Mouse (Mus musculus): ENCODE measurements around the gene Ghdc. TPM values are rescaled to one million over a fixed set of nuclear protein-coding genes. Genes with fewer than 3 reads are reported as not detected.

The Ghdc gene
- polyA plus RNA-seq, 1 experiment from 2014 or later = 6.6 TPM

DNA sequence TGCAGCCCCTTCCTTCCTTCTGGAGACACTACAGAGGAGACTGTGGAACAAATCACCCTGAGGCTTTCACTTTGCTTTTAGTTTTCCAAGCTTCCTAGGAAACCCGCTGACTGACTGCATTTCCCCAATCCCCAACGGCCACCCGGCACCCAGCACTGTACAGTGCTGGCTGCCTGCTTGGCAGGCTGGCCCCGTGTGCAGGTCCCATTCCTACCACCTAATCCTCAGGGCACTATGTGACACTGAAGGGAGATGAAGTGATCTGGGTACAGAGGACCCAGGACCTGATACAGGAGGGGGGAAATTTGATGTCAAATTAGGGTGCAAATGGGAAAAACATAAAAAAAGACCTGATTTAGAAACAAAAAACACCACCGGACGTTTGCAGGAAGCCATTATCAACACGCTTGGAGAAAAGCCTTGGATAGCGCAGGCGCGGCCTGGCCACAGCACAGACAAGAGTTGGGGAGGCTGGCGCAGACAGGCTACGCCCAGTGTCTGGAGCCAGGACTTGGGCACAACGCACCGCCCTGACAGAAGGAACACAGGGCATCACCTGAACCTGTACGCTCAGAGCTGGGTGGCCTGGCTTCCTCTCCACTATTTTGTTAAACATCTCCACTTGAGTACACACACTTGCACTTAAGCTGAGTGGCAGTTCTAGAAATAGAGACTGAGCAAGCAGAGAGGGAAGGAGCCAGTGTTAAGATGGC, 11.2 kb upstream of the Ghdc start:
- Histone ChIP-seq H3K4me1 (0 out of 2 replicates have a peak, but pooled peaks cover 4% of the 10 kb centered on the region), H3K27ac (no peak overlapping the region), H3K4me2 (replicated peaks) (no peak overlapping the region), H3K9ac (no peak overlapping the region), H3K4me3 (no peak overlapping the region), H3K9me3 (no peaks in the 10 kb centered on the region), H3K36me3 (peaks cover 51% of the 10 kb centered on the region), H3K27me3 (no peaks in the 10 kb centered on the region)
- ATAC-seq (ENCODE audit: low FRiP score, low read depth) = no peak
- 90% methylated on average over 15 of the region's 15 CpGs for WGBS

DNA sequence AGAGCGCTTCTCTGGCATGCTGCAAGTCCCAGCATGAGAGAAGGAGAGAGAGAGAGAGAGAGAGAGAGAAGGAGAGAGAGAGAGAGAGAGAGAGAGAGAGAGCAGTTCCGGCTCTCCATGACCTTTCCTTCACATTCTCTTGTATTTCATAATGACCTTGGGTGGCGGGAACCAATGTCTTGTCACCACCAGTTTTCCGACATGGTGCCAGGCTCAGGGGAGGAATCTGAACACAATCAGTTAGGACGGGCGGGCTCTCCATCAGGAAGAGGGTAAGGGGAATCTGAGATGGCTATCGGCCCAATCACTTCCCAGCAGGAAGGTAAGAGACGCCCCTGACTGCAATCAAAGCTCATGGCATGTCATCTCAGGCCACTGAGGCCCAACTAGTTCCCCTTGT, 9.5 kb upstream of the Ghdc start:
- H3K27ac ChIP-seq = no peak overlapping the region
- no peaks in the 10 kb centered on the region for H3K27me3 ChIP-seq
- no peaks in the 10 kb centered on the region for H3K4me1 ChIP-seq
- no peak overlapping the region for H3K9ac ChIP-seq
- peaks cover 44% of the 10 kb centered on the region for H3K36me3 ChIP-seq
- 85% methylated on average over 8 of the region's 8 CpGs for WGBS
- no peak overlapping the region for H3K4me3 ChIP-seq
- H3K9me3 ChIP-seq = no peaks in the 10 kb centered on the region
- ATAC-seq (ENCODE audit: low FRiP score, low read depth) = no peak
- H3K4me2 ChIP-seq (replicated peaks) = no peak overlapping the region

DNA sequence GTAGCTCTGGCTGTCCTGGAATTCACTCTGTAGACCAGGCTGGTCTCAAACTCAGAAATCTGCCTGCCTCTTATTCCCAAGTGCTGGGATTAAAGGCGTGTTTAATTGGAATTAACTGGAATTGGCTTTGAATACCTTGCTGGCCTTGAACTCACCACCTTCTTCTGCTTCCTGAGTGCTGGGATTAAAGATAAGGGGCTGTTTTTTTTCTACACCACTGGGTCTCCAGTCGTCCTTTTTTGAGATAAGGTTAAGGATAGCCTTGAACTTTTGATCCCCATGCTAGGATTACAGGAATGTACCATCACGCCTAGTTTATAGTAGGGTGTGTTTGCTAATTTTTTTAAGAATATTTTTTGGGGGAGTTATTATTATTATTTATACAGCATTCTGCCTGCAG, 7.3 kb upstream of the Ghdc start:
- H3K4me3 ChIP-seq = no peak overlapping the region
- no peak for ATAC-seq (ENCODE audit: low FRiP score, low read depth)
- H3K27me3 ChIP-seq = no peaks in the 10 kb centered on the region
- H3K9me3 ChIP-seq = no peaks in the 10 kb centered on the region
- 72% methylated on average over 3 of the region's 3 CpGs for WGBS
- H3K4me2 ChIP-seq (replicated peaks) = no peak overlapping the region
- peaks cover 31% of the 10 kb centered on the region for H3K36me3 ChIP-seq
- H3K27ac ChIP-seq = no peak overlapping the region
- H3K4me1 ChIP-seq = no peaks in the 10 kb centered on the region
- H3K9ac ChIP-seq = no peak overlapping the region

DNA sequence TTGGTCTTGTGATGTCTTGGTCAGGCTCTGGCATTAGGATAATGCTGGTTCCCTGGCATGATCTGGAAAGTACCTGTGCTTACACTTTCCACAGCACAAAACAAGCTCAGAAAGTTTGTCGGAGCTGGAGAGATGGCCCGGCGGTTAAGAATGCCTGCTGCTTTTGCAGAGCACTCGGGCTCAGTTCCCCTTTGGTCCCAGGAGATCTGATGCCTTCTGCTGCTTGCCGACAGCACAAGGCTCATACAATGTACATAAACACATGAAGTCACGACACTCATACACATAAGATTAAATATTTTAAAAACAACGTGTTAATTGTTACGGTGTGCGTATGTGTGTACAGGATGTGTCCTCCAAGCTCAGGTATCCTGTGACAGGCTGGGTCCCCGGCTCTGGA, 5.2 kb upstream of the Ghdc start:
- Histone ChIP-seq H3K9ac (no peak overlapping the region), H3K27me3 (no peaks in the 10 kb centered on the region), H3K27ac (no peak overlapping the region), H3K9me3 (no peaks in the 10 kb centered on the region), H3K4me2 (replicated peaks) (no peak overlapping the region), H3K4me1 (no peaks in the 10 kb centered on the region), H3K4me3 (no peak overlapping the region), H3K36me3 (peaks cover 15% of the 10 kb centered on the region)
- 82% methylated on average over 10 of the region's 10 CpGs for whole genome bisulfite sequencing
- ATAC-seq (ENCODE audit: low FRiP score, low read depth) = no peak

DNA sequence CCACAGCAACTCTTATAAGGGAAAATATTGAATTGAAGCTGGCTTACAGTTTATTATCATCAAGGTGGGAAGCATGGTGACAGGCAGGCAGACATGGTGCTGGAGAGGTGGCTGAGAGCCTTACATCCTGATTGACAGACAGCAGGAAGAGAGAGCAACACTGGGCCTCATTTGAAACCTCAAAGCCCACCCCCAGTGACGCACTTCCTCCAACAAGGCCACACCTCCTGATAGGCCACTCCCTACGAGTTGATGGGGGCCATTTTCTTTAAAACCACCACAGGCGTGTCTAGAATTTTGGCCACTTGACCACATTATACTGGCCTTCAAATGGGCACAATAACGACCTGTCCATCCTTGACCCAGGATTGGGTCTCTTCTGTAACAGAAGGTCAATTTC, 3.5 kb upstream of the Ghdc start:
- H3K36me3 ChIP-seq = peaks cover 7% of the 10 kb centered on the region
- no peak overlapping the region for H3K4me3 ChIP-seq
- H3K4me2 ChIP-seq (replicated peaks) = no peak overlapping the region
- H3K27me3 ChIP-seq = no peaks in the 10 kb centered on the region
- no peak overlapping the region for H3K9ac ChIP-seq
- peaks cover 7% of the 10 kb centered on the region for H3K4me1 ChIP-seq
- 79% methylated on average over 4 of the region's 4 CpGs for WGBS
- no peaks in the 10 kb centered on the region for H3K9me3 ChIP-seq
- H3K27ac ChIP-seq = no peak overlapping the region
- no peak for ATAC-seq (ENCODE audit: low FRiP score, low read depth)

DNA sequence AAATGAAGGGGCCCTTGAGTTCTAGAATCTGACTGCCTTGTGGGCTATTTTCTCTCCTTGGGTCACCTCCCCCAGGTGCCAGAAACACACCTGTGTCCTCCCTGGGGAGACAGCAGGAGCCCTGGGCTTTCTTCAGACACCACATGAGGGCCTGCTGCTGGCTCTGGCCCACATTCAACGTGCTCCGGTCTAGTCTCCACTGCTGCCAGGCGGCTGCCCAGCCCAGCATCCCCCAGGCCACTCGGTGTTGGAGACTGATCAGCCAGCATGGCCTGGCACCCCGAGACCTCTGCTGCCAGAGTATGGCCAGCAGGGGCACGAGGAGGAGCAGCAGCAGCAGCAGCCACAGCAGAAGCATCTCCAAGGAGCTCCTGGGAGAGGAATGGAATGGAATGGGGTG, 777 bp downstream of the Ghdc start:
- H3K36me3 ChIP-seq = no peaks in the 10 kb centered on the region
- H3K4me2 ChIP-seq (replicated peaks) = peak overlapping the region; percentile 61
- 67% methylated on average over 6 of the region's 6 CpGs for WGBS
- H3K27ac ChIP-seq = no peak overlapping the region
- ATAC-seq (ENCODE audit: low FRiP score, low read depth) = no peak
- H3K9ac ChIP-seq = peak overlapping the region; percentile 62
- H3K4me3 ChIP-seq = peak overlapping the region; percentile 56
- peaks cover 7% of the 10 kb centered on the region for H3K4me1 ChIP-seq
- H3K9me3 ChIP-seq = no peaks in the 10 kb centered on the region
- H3K27me3 ChIP-seq = no peaks in the 10 kb centered on the region

DNA sequence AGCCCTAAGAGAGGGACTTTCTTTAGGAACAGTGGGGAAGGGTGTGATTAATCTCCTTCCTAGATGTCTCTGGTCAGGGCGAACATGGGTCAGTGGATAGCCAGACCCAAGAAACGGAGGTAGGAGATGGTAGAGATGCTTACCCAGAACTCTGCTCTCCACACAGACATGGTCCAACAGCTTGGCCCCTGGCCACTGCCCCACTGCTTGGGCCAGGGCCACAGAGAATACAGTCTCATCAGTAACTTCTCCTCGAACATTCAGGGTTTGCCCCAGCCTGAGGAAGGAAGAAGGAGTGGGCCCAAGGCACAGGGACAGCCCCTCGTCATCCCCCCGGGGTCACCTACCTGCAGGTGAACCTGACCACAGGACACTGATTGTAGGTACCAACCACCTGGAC, 2.9 kb downstream of the Ghdc start:
- H3K4me2 ChIP-seq (replicated peaks) = no peak overlapping the region
- no peak overlapping the region for H3K4me3 ChIP-seq
- no peaks in the 10 kb centered on the region for H3K36me3 ChIP-seq
- peaks cover 7% of the 10 kb centered on the region for H3K4me1 ChIP-seq
- peaks cover 6% of the 10 kb centered on the region for H3K27me3 ChIP-seq
- WGBS = 83% methylated on average over 5 of the region's 5 CpGs
- no peak for ATAC-seq (ENCODE audit: low FRiP score, low read depth)
- H3K9me3 ChIP-seq = no peaks in the 10 kb centered on the region
- no peak overlapping the region for H3K27ac ChIP-seq
- H3K9ac ChIP-seq = no peak overlapping the region

DNA sequence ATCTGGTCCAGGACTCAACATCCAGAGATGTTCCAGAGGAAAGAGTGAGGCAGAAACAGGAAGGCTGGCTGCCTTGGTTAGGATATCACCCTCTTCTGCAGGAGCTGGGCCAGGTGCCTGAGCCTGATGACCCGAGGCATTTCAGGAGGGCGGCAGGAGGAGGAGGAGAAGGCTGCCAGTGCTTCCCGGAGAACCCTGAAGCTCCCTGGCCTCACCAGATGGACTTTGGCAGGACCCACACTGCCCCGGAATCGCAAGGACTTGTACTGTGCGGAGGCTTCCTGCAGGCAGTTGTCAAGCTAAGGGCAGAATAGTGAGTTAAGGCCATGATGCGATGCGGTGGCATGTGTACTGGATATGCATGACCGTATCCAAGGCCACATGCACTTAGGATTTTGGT, 4.0 kb downstream of the Ghdc start:
- no peak overlapping the region for H3K27ac ChIP-seq
- no peak overlapping the region for H3K9ac ChIP-seq
- ATAC-seq (ENCODE audit: low FRiP score, low read depth) = no peak
- peaks cover 11% of the 10 kb centered on the region for H3K4me1 ChIP-seq
- H3K27me3 ChIP-seq = peaks cover 18% of the 10 kb centered on the region
- no peaks in the 10 kb centered on the region for H3K9me3 ChIP-seq
- 79% methylated on average over 9 of the region's 9 CpGs for WGBS
- no peaks in the 10 kb centered on the region for H3K36me3 ChIP-seq
- H3K4me3 ChIP-seq = no peak overlapping the region
- no peak overlapping the region for H3K4me2 ChIP-seq (replicated peaks)

DNA sequence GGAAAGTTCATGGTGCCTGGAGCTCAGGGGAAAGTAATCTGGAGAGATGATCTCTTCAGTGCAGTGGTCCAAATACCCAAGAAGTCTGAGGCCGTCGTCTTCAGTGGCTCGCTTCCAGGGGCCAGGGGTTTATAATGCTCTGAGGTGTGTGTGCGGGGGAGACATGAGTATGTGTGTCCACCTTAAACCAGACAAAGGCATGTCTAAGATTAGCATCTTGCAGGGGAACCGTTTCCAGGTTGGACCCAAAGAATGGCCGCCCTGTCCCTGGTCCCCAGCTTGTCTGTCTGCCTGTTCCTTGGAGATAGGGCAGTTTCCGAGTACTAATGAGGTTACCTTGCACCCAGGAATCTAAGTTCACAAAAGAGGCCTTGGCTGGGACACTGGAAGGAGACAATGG, 7.9 kb downstream of the Ghdc start, which contains the start of gene Hcrt:
TSS of gene Hcrt (minus strand) at position 101 of the 400 bp plus-strand sequence.
- Histone ChIP-seq H3K4me1 (peaks cover 19% of the 10 kb centered on the region), H3K27ac (no peak within 1 kb of the TSS), H3K9me3 (no peaks in the 10 kb centered on the region), H3K9ac (peak within 1 kb of the TSS; percentile 27), H3K27me3 (peaks cover 57% of the 10 kb centered on the region), H3K4me2 (replicated peaks) (peak within 1 kb of the TSS; percentile 67), H3K36me3 (no peaks in the 10 kb centered on the region), H3K4me3 (peak within 1 kb of the TSS; percentile 42)
- WGBS = 85% methylated on average over 7 of the region's 7 CpGs
- no peak for ATAC-seq (ENCODE audit: low FRiP score, low read depth)

DNA sequence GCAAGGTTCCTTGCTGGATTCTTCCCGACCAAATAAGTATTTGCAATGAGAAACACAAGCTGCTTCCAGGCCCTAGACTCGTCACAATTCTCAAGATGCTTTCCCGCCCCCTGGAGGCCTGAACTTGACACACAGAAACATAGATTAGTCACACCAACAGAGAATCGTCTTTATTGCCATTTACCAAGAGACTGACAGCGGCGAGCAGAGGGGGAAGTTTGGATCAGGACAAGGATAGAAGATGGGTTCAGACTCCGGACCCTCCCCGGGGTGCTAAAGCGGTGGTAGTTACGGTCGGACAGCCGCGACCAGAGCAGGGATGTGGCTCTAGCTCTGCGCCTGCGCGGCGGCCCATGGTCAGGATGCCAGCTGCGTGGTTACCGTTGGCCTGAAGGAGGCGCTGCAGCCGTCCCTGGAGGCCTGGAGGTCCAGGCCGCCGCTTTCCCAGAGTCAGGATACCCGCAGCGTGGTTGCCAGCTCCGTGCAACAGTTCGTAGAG, 9.2 kb downstream of the Ghdc start:
- Histone ChIP-seq H3K9me3 (no peaks in the 10 kb centered on the region), H3K4me3 (peak overlapping the region; percentile 42), H3K27me3 (peaks cover 67% of the 10 kb centered on the region), H3K27ac (no peak overlapping the region), H3K4me2 (replicated peaks) (peak overlapping the region; percentile 67), H3K36me3 (no peaks in the 10 kb centered on the region), H3K4me1 (peaks cover 19% of the 10 kb centered on the region), H3K9ac (peak overlapping the region; percentile 27)
- ATAC-seq (ENCODE audit: low FRiP score, low read depth) = no peak; the same call in 1 of the 2 replicates
- under 1% methylated on average over 27 of the region's 27 CpGs for WGBS

DNA sequence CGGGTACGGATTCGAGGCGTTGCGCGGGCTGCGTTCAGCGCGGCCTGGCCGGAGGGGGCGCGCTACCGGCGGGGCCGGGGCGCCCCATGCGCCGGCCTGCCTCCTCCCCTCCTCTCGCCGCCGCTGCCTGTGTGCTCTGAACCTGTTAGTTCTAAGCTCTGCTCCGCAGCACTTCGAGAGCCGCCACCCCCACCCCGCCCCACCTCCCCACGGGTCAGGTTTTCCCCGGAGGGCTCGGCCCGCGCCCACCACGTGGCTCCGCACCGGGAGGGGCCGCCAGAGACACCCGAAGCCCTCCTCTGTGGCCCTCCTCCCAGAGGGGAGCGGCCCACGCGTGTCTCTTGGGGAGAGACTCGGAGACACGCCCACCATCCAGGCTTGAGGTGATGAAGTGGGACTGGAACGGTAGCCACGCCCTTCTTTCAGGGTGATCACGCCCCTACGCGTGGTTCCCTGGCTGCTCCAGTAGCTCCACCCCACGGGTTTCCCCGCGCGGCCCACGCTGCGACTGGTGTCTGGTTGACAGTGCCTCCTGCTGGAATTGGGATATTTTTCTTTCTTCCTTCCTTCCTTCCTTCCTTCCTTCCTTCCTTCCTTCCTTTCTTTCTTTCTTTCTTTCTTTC, 11.0 kb downstream of the Ghdc start, which contains the start of gene Kcnh4:
TSS of gene Kcnh4 (minus strand) at position 332 of the 623 bp plus-strand sequence.
- no peak; the same call in 1 of the 2 replicates for ATAC-seq (ENCODE audit: low FRiP score, low read depth)
- Histone ChIP-seq H3K9ac (no peak within 1 kb of the TSS), H3K4me1 (peaks cover 19% of the 10 kb centered on the region), H3K4me3 (peak within 1 kb of the TSS; percentile 32), H3K27me3 (peaks cover 78% of the 10 kb centered on the region), H3K4me2 (replicated peaks) (peak within 1 kb of the TSS; percentile 59), H3K9me3 (no peaks in the 10 kb centered on the region), H3K36me3 (no peaks in the 10 kb centered on the region), H3K27ac (no peak within 1 kb of the TSS)
- under 1% methylated on average over 51 of the region's 51 CpGs for WGBS

DNA sequence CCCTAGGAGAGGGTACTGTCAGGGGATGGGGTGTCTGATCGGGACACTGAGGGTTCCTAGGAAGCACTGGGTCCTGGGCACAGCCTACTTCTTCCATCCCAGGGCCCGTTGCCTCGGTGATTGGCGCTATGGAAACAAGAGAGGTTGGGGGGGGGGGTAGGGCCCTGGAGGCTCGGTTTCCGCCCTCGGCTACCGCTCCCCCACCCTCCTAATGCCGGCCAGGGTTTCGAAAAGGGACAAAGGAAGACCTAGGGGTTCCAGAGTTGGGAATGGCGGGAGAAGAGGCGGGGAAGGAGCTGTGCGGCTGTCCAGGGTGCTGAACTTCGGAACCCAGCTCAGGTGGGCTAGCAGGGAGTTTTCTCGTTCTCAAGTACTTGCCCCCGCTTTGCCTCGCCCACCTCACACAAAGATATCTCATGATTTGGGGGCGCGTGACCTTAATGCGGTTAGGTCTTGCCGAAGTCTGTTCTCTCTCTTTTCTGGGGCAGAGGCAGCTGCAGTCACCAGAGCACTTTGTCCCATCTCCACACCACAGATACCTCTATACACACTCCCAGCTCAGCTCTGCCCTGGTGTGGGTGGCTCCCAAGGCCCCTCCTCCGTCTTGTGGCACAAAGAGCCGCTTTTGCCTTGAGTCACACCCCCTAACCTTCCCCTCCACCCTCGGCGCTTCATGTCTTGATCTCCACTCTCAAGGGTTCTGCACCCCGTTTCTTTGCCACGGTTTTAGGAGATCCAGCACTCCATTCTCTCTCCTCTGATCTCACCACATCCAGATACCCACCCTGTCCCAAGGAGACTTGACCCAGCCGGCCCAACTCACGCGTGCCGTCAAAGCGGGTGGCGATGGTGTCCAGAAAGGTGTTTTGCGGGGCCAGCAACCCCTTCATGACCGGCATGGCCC, 11.8 kb downstream of the Ghdc start:
- Histone ChIP-seq H3K27ac (no peak overlapping the region), H3K4me3 (peak overlapping the region; percentile 32), H3K27me3 (peaks cover 84% of the 10 kb centered on the region), H3K4me2 (replicated peaks) (peak overlapping the region; percentile 59), H3K4me1 (peaks cover 19% of the 10 kb centered on the region), H3K9ac (no peak overlapping the region), H3K36me3 (no peaks in the 10 kb centered on the region), H3K9me3 (no peaks in the 10 kb centered on the region)
- ATAC-seq (ENCODE audit: low FRiP score, low read depth) = no peak; the same call in 1 of the 2 replicates
- WGBS = 2% methylated on average over 35 of the region's 35 CpGs

Data from limb, embryonic 13.5 days (tissue).